Mouse (Mus musculus) v-Abl transformed pro-B cells (cell line): ENCODE data around the gene Pirb.
"Not testable (repeated sequence)": the region's sequence is repeated elsewhere in the genome, so short reads cannot be mapped to it uniquely, and the experiment has no call there.

Source experiments
- in situ Hi-C, 2 experiments: fragments of 400-800 bp; cut with MboI; formaldehyde crosslinking; loops; one replicate each; pipeline ENCODE4 v1.15.1; 2025; ENCODE audit not compliant: unreplicated experiment in 2 of 2

Gene Pirb

GRCm38 (mm10) chr7:3720268-3720667 is at the start of gene Pirb:
TSS of gene Pirb (minus strand) at chr7:3720391.
- in situ Hi-C loops = not testable (repeated sequence)

- in situ Hi-C loops = not testable (repeated sequence)
Observed at GRCm38 (mm10) chr7:3732675-3733074, 12.5 kb upstream of the Pirb start.

- in situ Hi-C loops = not testable (repeated sequence)
Observed at GRCm38 (mm10) chr7:3725459-3725858, 5.3 kb upstream of the Pirb start.

- in situ Hi-C loops = no loop called here
Observed at GRCm38 (mm10) chr7:3715249-3715648, 4.9 kb downstream of the Pirb start.

- in situ Hi-C loops = no loop called here
Observed at GRCm38 (mm10) chr7:3712264-3712942, 7.8 kb downstream of the Pirb start.

GRCm38 (mm10) chr7:3709000-3709399 is 11.2 kb downstream of the Pirb start:
- in situ Hi-C loops = loop anchor here in 1 of 2 experiments (10.0 kb wide), 1 partner anchor 796 kb away; the partner anchor contains the start of gene Ppp1r12c

GRCm38 (mm10) chr7:3708447-3708980 is 11.7 kb downstream of the Pirb start:
- in situ Hi-C loops = loop anchor here in 1 of 2 experiments (10.0 kb wide), 1 partner anchor 796 kb away; the partner anchor contains the start of gene Ppp1r12c

- in situ Hi-C loops = loop anchor here in 1 of 2 experiments (10.0 kb wide), 1 partner anchor 797 kb away; the partner anchor contains the start of gene Ppp1r12c
Observed at GRCm38 (mm10) chr7:3707568-3708413, 12.4 kb downstream of the Pirb start.

- in situ Hi-C loops = loop anchor here in 1 of 2 experiments (10.0 kb wide), 1 partner anchor 798 kb away; the partner anchor contains the start of gene Ppp1r12c
Observed at GRCm38 (mm10) chr7:3707027-3707426, 13.2 kb downstream of the Pirb start.

GRCm38 (mm10) chr7:3706343-3706934 is 13.8 kb downstream of the Pirb start:
- in situ Hi-C loops = loop anchor here in 1 of 2 experiments (10.0 kb wide), 1 partner anchor 798 kb away; the partner anchor contains the start of gene Ppp1r12c

- in situ Hi-C loops = loop anchor here in 1 of 2 experiments (10.0 kb wide), 1 partner anchor 799 kb away; the partner anchor contains the start of gene Ppp1r12c
Observed at GRCm38 (mm10) chr7:3705911-3706310, 14.3 kb downstream of the Pirb start.

- in situ Hi-C loops = loop anchor here in 1 of 2 experiments (10.0 kb wide), 1 partner anchor 799 kb away; the partner anchor contains the start of gene Ppp1r12c
Observed at GRCm38 (mm10) chr7:3705461-3705860, 14.7 kb downstream of the Pirb start.

- in situ Hi-C loops = loop anchor here (5.0 to 10.0 kb wide), 3 partner anchors 42 to 800 kb away; partner anchors contain the start of genes Cnot3 (in 1 of the 2) and Ppp1r12c (in 1 of the 2)
Observed at GRCm38 (mm10) chr7:3704475-3704874, 15.7 kb downstream of the Pirb start.

GRCm38 (mm10) chr7:3703879-3704441 is 16.2 kb downstream of the Pirb start, which contains the start of gene Rps9:
TSS of gene Rps9 (plus strand) at chr7:3703993.
- in situ Hi-C loops = loop anchor here (5.0 to 10.0 kb wide), 3 partner anchors 42 to 801 kb away; partner anchors contain the start of genes Cnot3 (in 1 of the 2) and Ppp1r12c (in 1 of the 2)

- in situ Hi-C loops = loop anchor here (5.0 to 10.0 kb wide), 3 partner anchors 41 to 801 kb away; partner anchors contain the start of genes Cnot3 (in 1 of the 2) and Ppp1r12c (in 1 of the 2)
Observed at GRCm38 (mm10) chr7:3703148-3703878, 16.9 kb downstream of the Pirb start.

GRCm38 (mm10) chr7:3698471-3698870 is 21.7 kb downstream of the Pirb start:
- in situ Hi-C loops = loop anchor here (5.0 to 25.0 kb wide), 7 partner anchors 71 to 964 kb away; partner anchors contain the start of genes Myadm (in 2 of the 2), Ppp6r1 (in 2 of the 2), Prkcg (in 2 of the 2) and Leng8 (in 1 of the 2)

- in situ Hi-C loops = loop anchor here (5.0 to 25.0 kb wide), 7 partner anchors 68 to 967 kb away; partner anchors contain the start of genes Myadm (in 2 of the 2), Ppp6r1 (in 2 of the 2), Prkcg (in 2 of the 2) and Leng8 (in 1 of the 2)
Observed at GRCm38 (mm10) chr7:3694949-3695305, 25.3 kb downstream of the Pirb start.
